Mouse (Mus musculus): Measurements from ENCODE around the gene Gpr84.

DNA sequence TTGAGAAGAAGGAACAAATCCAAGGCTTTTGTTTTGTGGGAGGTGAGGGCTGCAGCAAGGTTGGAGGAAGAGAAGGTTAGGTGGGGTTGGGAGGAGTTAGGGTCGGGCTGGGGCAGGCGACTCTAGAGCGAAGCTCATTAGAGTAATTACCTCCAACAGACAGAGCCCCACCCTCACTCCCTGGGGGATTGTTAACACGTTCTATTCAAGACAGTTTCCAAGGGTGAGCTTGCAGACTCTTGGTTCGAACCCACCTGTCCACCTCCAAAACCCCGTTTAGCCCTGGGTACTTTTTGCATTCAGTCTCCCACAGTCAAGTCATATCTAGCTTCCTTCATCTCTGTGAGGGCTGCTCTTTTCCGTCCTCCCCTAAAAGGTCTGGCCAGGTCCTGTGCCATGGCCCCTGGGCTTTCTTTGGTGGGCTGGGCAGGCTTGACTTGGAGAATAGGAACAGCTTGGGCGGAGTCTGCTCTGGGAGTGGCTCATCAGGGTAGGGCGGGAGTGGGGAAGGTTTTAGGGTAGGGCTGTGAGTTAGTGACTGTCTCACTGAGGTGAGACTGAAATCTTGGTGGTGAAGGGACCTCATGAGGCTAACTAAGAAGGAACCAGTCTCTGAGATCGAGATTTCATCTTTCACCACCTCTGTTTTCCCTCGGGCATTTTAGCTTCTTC is 26.7 kb upstream of the Gpr84 start:
- no peak for TF ChIP-seq CTCF (IDR thresholded peaks at IDR 0.05; ENCODE audit: extremely low read depth, insufficient read length, insufficient replicate concordance, low read depth, low read length)
- TF ChIP-seq POLR2A (IDR thresholded peaks at IDR 0.05; ENCODE audit: low read depth, low read length) = no peak

Data from small intestine, adult 2 months (tissue).